Mouse (Mus musculus) lung, postnatal 0 days (tissue): ENCODE results near the gene Prm1. TPM values are rescaled to one million over a fixed set of nuclear protein-coding genes. Genes with fewer than 3 reads are reported as not detected.

Experiments used
- ATAC-seq: fragments of 200-750 bp; cut with Nextera tagmentation; 2 replicates; pipeline ENCODE4 v1.8.0; 2017; ENCODE audit warnings: moderate library complexity
- DNase-seq: peaks from one replicate; pipeline ENCODE4 v3.0.0-alpha.2; 2016; ENCODE audit warnings: low spot score
- H3K27ac ChIP-seq: fragments of 300-500 bp; sonication (generic); 2 replicates; pipeline ENCODE4 v1.5.1; 2014; ENCODE audit warnings: antibody characterized with exemption, mild to moderate bottlenecking, low read length, mixed read lengths
- H3K27me3 ChIP-seq: fragments of 300-500 bp; sonication (generic); replicated peaks from 2 replicates; pipeline ENCODE4 v1.6.1; 2014; ENCODE audit warnings: low read length, mixed read lengths; ENCODE audit not compliant: insufficient read depth
- H3K36me3 ChIP-seq: fragments of 300-500 bp; sonication (generic); 2 replicates; pipeline ENCODE4 v1.6.1; 2014; ENCODE audit warnings: low read length, mixed read lengths; ENCODE audit not compliant: insufficient read depth
- H3K4me1 ChIP-seq: fragments of 300-500 bp; sonication (generic); 2 replicates; pipeline ENCODE4 v1.6.1; 2014; ENCODE audit warnings: antibody characterized with exemption, low read depth, low read length, mixed read lengths; ENCODE audit not compliant: insufficient read depth
- H3K4me2 ChIP-seq: fragments of 300-500 bp; sonication (generic); replicated peaks from 2 replicates; pipeline ENCODE4 v1.6.1; 2014; ENCODE audit warnings: low read depth, mild to moderate bottlenecking, low read length, moderate library complexity, mixed read lengths
- H3K4me3 ChIP-seq: fragments of 300-500 bp; sonication (generic); 2 replicates; pipeline ENCODE4 v1.5.1; 2014; ENCODE audit warnings: low read depth, low read length
- H3K9ac ChIP-seq: fragments of 300-500 bp; sonication (generic); replicated peaks from 2 replicates; pipeline ENCODE4 v1.6.1; 2014; ENCODE audit warnings: low read depth, mild to moderate bottlenecking
- H3K9me3 ChIP-seq: fragments of 300-500 bp; sonication (generic); 2 replicates; pipeline ENCODE4 v1.6.1; 2016; ENCODE audit warnings: low read length, mixed read lengths
- CTCF ChIP-seq: IDR thresholded peaks from 2 replicates; pipeline ENCODE4 v1.5.1; 2016; ENCODE audit warnings: antibody characterized with exemption, mild to moderate bottlenecking
- EP300 ChIP-seq: IDR thresholded peaks from 2 replicates; pipeline ENCODE4 v1.6.1; 2016; ENCODE audit warnings: antibody characterized with exemption, mild to moderate bottlenecking, control low read depth
- WGBS: fragments of 180-500 bp; shearing (Covaris S2); extraction: QIAGEN DNeasy Blood & Tissue Kit; methylation state at CpG from one replicate; pipeline ENCODE4 v1.1.7; 2014; 5-methylcytosine and 5-hydroxymethylcytosine counted together
- polyA plus RNA-seq: library from polyadenylated mRNA; unstranded; fragments of >200 nt; fragmentation: Nextera tagmentation; extraction: Ambion mirVana; gene quantifications from 2 replicates; pipeline ENCODE4 v1.2.1, GENCODE M21; 2015

Gene Prm1
- polyA plus RNA-seq, 1 experiment from 2014 or later, result not detected

GRCm38 (mm10) chr16:10762569-10763180 is 43.0 kb downstream of the Prm1 start:
- DNase-seq (peak; percentile 52), ATAC-seq (peak; percentile 47)
- TF ChIP-seq CTCF, result no peak
- no peak for TF ChIP-seq EP300
- Histone ChIP-seq H3K4me1 (peaks cover 3% of the 10 kb centered on the region; the same call in 1 of the 2 replicates), H3K27ac (no peak overlapping the region), H3K4me2 (no peak overlapping the region), H3K9ac (no peak overlapping the region), H3K36me3 (no peaks in the 10 kb centered on the region), H3K27me3 (no peaks in the 10 kb centered on the region), H3K4me3 (no peak overlapping the region), H3K9me3 (no peaks in the 10 kb centered on the region)
- 60% methylated on average over 5 of the region's 5 CpGs for WGBS

GRCm38 (mm10) chr16:10761182-10761581 is 44.5 kb downstream of the Prm1 start:
- DNase-seq (peak; percentile 19), ATAC-seq (peak; percentile 36)
- Histone ChIP-seq H3K27me3 (no peaks in the 10 kb centered on the region), H3K4me2 (no peak overlapping the region), H3K9me3 (no peaks in the 10 kb centered on the region), H3K4me3 (no peak overlapping the region), H3K27ac (no peak overlapping the region), H3K36me3 (no peaks in the 10 kb centered on the region), H3K4me1 (peaks cover 3% of the 10 kb centered on the region; the same call in 1 of the 2 replicates), H3K9ac (no peak overlapping the region)
- no peak for TF ChIP-seq EP300
- TF ChIP-seq CTCF, result no peak
- 76% methylated on average over 8 of the region's 8 CpGs for WGBS

GRCm38 (mm10) chr16:10756168-10756567 is 49.5 kb downstream of the Prm1 start:
- H3K9ac ChIP-seq, result no peak overlapping the region
- 0 out of 2 replicates have a peak, but pooled peaks have one; percentile 13 for ATAC-seq
- H3K4me2 ChIP-seq, result no peak overlapping the region
- TF ChIP-seq CTCF (no peak), EP300 (no peak)
- WGBS, result 37% methylated on average over 6 of the region's 6 CpGs
- no peaks in the 10 kb centered on the region for H3K4me1 ChIP-seq
- DNase-seq, result no peak
- H3K9me3 ChIP-seq, result no peaks in the 10 kb centered on the region
- no peak overlapping the region for H3K4me3 ChIP-seq
- no peaks in the 10 kb centered on the region for H3K27me3 ChIP-seq
- H3K27ac ChIP-seq, result no peak overlapping the region
- H3K36me3 ChIP-seq, result no peaks in the 10 kb centered on the region

GRCm38 (mm10) chr16:10754521-10755296 is 50.9 kb downstream of the Prm1 start:
- H3K36me3 ChIP-seq, result no peaks in the 10 kb centered on the region
- H3K4me3 ChIP-seq, result no peak overlapping the region
- no peak overlapping the region for H3K27ac ChIP-seq
- ATAC-seq (peak; percentile 37), DNase-seq (no peak)
- no peak overlapping the region for H3K4me2 ChIP-seq
- no peak overlapping the region for H3K9ac ChIP-seq
- H3K27me3 ChIP-seq, result no peaks in the 10 kb centered on the region
- 83% methylated on average over 3 of the region's 3 CpGs for WGBS
- no peaks in the 10 kb centered on the region for H3K9me3 ChIP-seq
- no peaks in the 10 kb centered on the region for H3K4me1 ChIP-seq
- TF ChIP-seq CTCF (no peak), EP300 (no peak)

GRCm38 (mm10) chr16:10749824-10750223 is 55.8 kb downstream of the Prm1 start:
- Histone ChIP-seq H3K4me2 (no peak overlapping the region), H3K9me3 (no peaks in the 10 kb centered on the region), H3K27ac (no peak overlapping the region), H3K27me3 (no peaks in the 10 kb centered on the region), H3K4me1 (no peaks in the 10 kb centered on the region), H3K36me3 (no peaks in the 10 kb centered on the region), H3K4me3 (no peak overlapping the region), H3K9ac (no peak overlapping the region)
- 31% methylated on average over 7 of the region's 7 CpGs for WGBS
- DNase-seq (no peak), ATAC-seq (peak; percentile 31; the same call in 1 of the 2 replicates)
- TF ChIP-seq EP300 (no peak), CTCF (no peak)

GRCm38 (mm10) chr16:10749226-10749625 is 56.4 kb downstream of the Prm1 start:
- Histone ChIP-seq H3K9ac (no peak overlapping the region), H3K4me1 (no peaks in the 10 kb centered on the region), H3K36me3 (no peaks in the 10 kb centered on the region), H3K4me2 (no peak overlapping the region), H3K27me3 (no peaks in the 10 kb centered on the region), H3K9me3 (no peaks in the 10 kb centered on the region), H3K27ac (no peak overlapping the region), H3K4me3 (no peak overlapping the region)
- ATAC-seq (no peak), DNase-seq (no peak)
- no peak for TF ChIP-seq EP300
- TF ChIP-seq CTCF, result no peak
- 38% methylated on average over 7 of the region's 7 CpGs for WGBS

Other genes with a start within 250 kb of the Prm1 start
- 9.0 and 13.4 TPM in 2 replicates for gene Socs1, start 20.3 kb downstream of the Prm1 start, polyA plus RNA-seq
- not detected in 2 replicates for gene Tnp2, start 17.2 kb downstream of the Prm1 start, polyA plus RNA-seq
- gene Prm3, start 14.9 kb downstream of the Prm1 start, polyA plus RNA-seq, result not detected in 2 replicates
- not detected in 2 replicates for gene Prm2, start 9.7 kb downstream of the Prm1 start, polyA plus RNA-seq
- not detected in 2 replicates for gene Gm11172, start 7.1 kb upstream of the Prm1 start, polyA plus RNA-seq
- gene Rmi2, start 29.2 kb upstream of the Prm1 start, polyA plus RNA-seq, result 0.44 and 0.51 TPM in 2 replicates